In the genomic region with DNA sequence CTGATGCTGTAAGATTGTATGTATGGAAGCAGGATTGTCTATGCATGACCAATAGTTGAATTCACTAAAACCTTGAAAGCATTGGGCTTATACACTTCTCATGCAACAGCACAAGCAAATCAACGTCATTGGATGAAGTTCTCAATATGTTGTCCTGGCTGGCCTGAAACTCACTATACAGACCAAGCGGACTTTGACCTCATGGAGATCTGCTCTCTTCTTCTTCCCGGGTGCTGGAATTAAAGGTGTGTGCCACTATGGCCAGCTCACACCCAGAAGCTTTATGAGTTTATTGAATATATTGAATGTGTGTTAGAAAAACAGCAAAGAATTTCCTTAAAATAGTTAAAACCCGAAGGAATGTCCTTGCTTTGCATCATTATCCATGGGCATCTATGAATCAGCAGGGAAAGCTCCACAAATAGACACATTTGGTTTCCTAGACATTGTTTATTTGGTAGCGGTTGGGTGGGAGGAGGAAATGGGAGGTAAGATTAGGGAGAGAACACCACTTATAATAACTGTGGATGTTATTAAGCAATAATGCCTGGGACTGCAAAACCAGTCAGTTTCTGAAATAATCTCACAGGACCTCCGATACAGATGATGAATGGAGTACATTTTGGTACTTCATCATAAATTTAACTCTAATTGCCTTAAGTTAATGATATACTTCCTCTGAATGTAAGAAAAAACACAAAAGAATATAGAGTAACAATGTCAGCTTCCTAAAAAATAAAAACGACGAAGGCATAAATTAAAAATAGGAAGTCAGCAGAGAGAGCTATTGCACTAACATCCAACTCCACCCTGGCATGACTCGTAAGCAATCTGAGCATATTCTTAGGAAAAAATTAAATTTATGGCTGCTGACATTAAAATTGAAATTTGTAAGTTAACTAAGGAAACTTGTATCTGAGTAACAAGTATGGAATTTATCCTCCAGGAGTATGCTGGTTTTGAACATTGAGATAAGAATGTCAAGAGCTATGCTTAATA, we compare ENCODE assay signal across 30 mouse cellular contexts.
DNase-seq lines count a peak whose midpoint lies in the region; ATAC-seq and TF ChIP-seq lines count a peak whose summit lies in the region.
"Had no signal": no experiment of that assay in that cellular context is flagged by ENCODE, and none has a peak within 500 bp of the region (broad histone marks: within the 10 kb centered on the region; RNA-seq: fewer than 3 reads in every experiment).

No protein-coding gene starts in this region.

- H3K4me1 ChIP-seq in liver, postnatal 0 days (ENCODE audit: insufficient read depth): no peaks in the 10 kb centered on the region
- no peaks in the 10 kb centered on the region for H3K4me1 ChIP-seq in liver, embryonic 11.5 days (replicated peaks; ENCODE audit: control insufficient read depth, insufficient read depth, low read length)
- no peaks in the 10 kb centered on the region for H3K4me1 ChIP-seq in intestine, embryonic 16.5 days (ENCODE audit: control insufficient read depth, insufficient read depth, low read length)
- no peaks in the 10 kb centered on the region for H3K4me1 ChIP-seq in cerebellum, adult 2 months (ENCODE audit: control insufficient read depth, insufficient read depth, low read length)
- H3K4me1 ChIP-seq: heart, embryonic 15.5 days; hindbrain, embryonic 13.5 days; kidney, embryonic 15.5 days; limb, embryonic 12.5 days; liver, embryonic 13.5 days; midbrain, embryonic 12.5 days; neural tube, embryonic 13.5 days had no signal

- no peak overlapping the region for H3K4me2 ChIP-seq in liver, postnatal 0 days (ENCODE audit: low read depth, low read length)
- no peak overlapping the region for H3K4me2 ChIP-seq in liver, embryonic 11.5 days
- H3K4me2 ChIP-seq in intestine, embryonic 16.5 days (ENCODE audit: low read depth, low read length): no peak overlapping the region
- H3K4me2 ChIP-seq: heart, embryonic 15.5 days; hindbrain, embryonic 13.5 days; kidney, embryonic 15.5 days; limb, embryonic 12.5 days; liver, embryonic 13.5 days; midbrain, embryonic 12.5 days; neural tube, embryonic 13.5 days had no signal

- no peaks in the 10 kb centered on the region; the same call in 1 of the 2 replicates for H3K9me3 ChIP-seq in liver, postnatal 0 days (ENCODE audit: low read length)
- no peaks in the 10 kb centered on the region for H3K9me3 ChIP-seq in liver, embryonic 11.5 days (ENCODE audit: control insufficient read depth, low read length)
- no peaks in the 10 kb centered on the region for H3K9me3 ChIP-seq in intestine, embryonic 16.5 days (ENCODE audit: control insufficient read depth, low read length)
- H3K9me3 ChIP-seq: heart, embryonic 15.5 days; hindbrain, embryonic 13.5 days; kidney, embryonic 15.5 days; limb, embryonic 12.5 days; liver, embryonic 13.5 days; megakaryocyte, embryonic 14.5 days; midbrain, embryonic 12.5 days; neural tube, embryonic 13.5 days had no signal

- no peak overlapping the region for H3K27ac ChIP-seq in liver, postnatal 0 days (ENCODE audit: low read depth)
- no peak overlapping the region for H3K27ac ChIP-seq in liver, embryonic 11.5 days (ENCODE audit: low read depth, low read length)
- H3K27ac ChIP-seq in intestine, embryonic 16.5 days (ENCODE audit: low read length): peak overlapping the region; percentile 1; the same call in 1 of the 2 replicates
- H3K27ac ChIP-seq in cerebellum, adult 2 months (ENCODE audit: insufficient read depth, low read length): no peak overlapping the region
- H3K27ac ChIP-seq: heart, embryonic 15.5 days; hindbrain, embryonic 13.5 days; kidney, embryonic 15.5 days; limb, embryonic 12.5 days; liver, embryonic 13.5 days; midbrain, embryonic 12.5 days; neural tube, embryonic 13.5 days had no signal

- no peak for TF ChIP-seq POLR2A in cerebellum, adult 2 months (IDR thresholded peaks at IDR 0.05; ENCODE audit: borderline replicate concordance, insufficient read depth, low read length)

- H3K36me3 ChIP-seq in liver, postnatal 0 days (replicated peaks; ENCODE audit: insufficient read depth, low read length): no peaks in the 10 kb centered on the region
- no peaks in the 10 kb centered on the region for H3K36me3 ChIP-seq in liver, embryonic 11.5 days (ENCODE audit: control insufficient read depth, insufficient read depth, low read length)
- H3K36me3 ChIP-seq in intestine, embryonic 16.5 days (ENCODE audit: control insufficient read depth, insufficient read depth, low read length): no peaks in the 10 kb centered on the region
- H3K36me3 ChIP-seq: heart, embryonic 15.5 days; hindbrain, embryonic 13.5 days; kidney, embryonic 15.5 days; limb, embryonic 12.5 days; liver, embryonic 13.5 days; midbrain, embryonic 12.5 days; neural tube, embryonic 13.5 days had no signal

- no peak for TF ChIP-seq CTCF in liver, postnatal 0 days (IDR thresholded peaks at IDR 0.05; ENCODE audit: low read depth)
- no peak for TF ChIP-seq CTCF in cerebellum, adult 2 months (IDR thresholded peaks at IDR 0.05; ENCODE audit: borderline replicate concordance, insufficient read depth, low read depth, low read length)

- peak; percentile 45 for ATAC-seq in liver, postnatal 0 days
- ATAC-seq in liver, embryonic 11.5 days (replicated peaks; ENCODE audit: low FRiP score): no peak
- ATAC-seq in intestine, embryonic 16.5 days: peak; percentile 91
- peak; percentile 69 for ATAC-seq in megakaryocyte progenitor cell, adult 5-6 weeks (replicated peaks; ENCODE audit: poor library complexity)
- ATAC-seq: CD4-positive, CD25-positive, alpha-beta regulatory T cell, adult 4 months; forebrain, embryonic 16.5 days had no signal

- no peaks in the 10 kb centered on the region for H3K27me3 ChIP-seq in liver, postnatal 0 days (ENCODE audit: insufficient read depth, low read length)
- H3K27me3 ChIP-seq in liver, embryonic 11.5 days (replicated peaks; ENCODE audit: control insufficient read depth, insufficient read depth, low read length): no peaks in the 10 kb centered on the region
- no peaks in the 10 kb centered on the region for H3K27me3 ChIP-seq in intestine, embryonic 16.5 days (replicated peaks; ENCODE audit: control insufficient read depth, insufficient read depth, low read length)
- H3K27me3 ChIP-seq in cerebellum, adult 2 months (ENCODE audit: control insufficient read depth, insufficient read depth, low read length): no peaks in the 10 kb centered on the region
- H3K27me3 ChIP-seq: heart, embryonic 15.5 days; hindbrain, embryonic 13.5 days; kidney, embryonic 15.5 days; limb, embryonic 12.5 days; liver, embryonic 13.5 days; megakaryocyte, embryonic 14.5 days; midbrain, embryonic 12.5 days; neural tube, embryonic 13.5 days had no signal

- no peak overlapping the region for H3K4me3 ChIP-seq in liver, postnatal 0 days (ENCODE audit: low read depth, low read length)
- H3K4me3 ChIP-seq in liver, embryonic 11.5 days (ENCODE audit: low read depth, low read length): no peak overlapping the region
- no peak overlapping the region for H3K4me3 ChIP-seq in intestine, embryonic 16.5 days (ENCODE audit: low read length)
- no peak overlapping the region for H3K4me3 ChIP-seq in cerebellum, adult 2 months (replicated peaks; ENCODE audit: insufficient read depth, low read depth, low read length)
- H3K4me3 ChIP-seq: erythroblast, embryonic 14.5 days; heart, embryonic 15.5 days; hindbrain, embryonic 13.5 days; kidney, embryonic 15.5 days; limb, embryonic 12.5 days; liver, embryonic 13.5 days; megakaryocyte, embryonic 14.5 days; midbrain, embryonic 12.5 days; neural tube, embryonic 13.5 days had no signal

- 53% methylated on average over 9 of the region's 9 CpGs for WGBS in liver, postnatal 0 days (ENCODE audit: insufficient replicate concordance)
- WGBS in liver, embryonic 11.5 days: 75% methylated on average over 9 of the region's 9 CpGs
- 70% methylated on average over 9 of the region's 9 CpGs for WGBS in intestine, embryonic 16.5 days
- 94% methylated on average over 9 of the region's 9 CpGs for WGBS in cerebellum, adult 2 months

- H3K9ac ChIP-seq in liver, postnatal 0 days (replicated peaks): no peak overlapping the region
- H3K9ac ChIP-seq in liver, embryonic 11.5 days (ENCODE audit: low read depth, low read length): no peak overlapping the region
- no peak overlapping the region for H3K9ac ChIP-seq in intestine, embryonic 16.5 days (ENCODE audit: low read depth, low read length)
- H3K9ac ChIP-seq: heart, embryonic 15.5 days; hindbrain, embryonic 13.5 days; kidney, embryonic 15.5 days; limb, embryonic 12.5 days; liver, embryonic 13.5 days; midbrain, embryonic 12.5 days; neural tube, embryonic 13.5 days had no signal

- DNase-seq in liver, postnatal 0 days: no peak
- no peak for DNase-seq in liver, embryonic 11.5 days (ENCODE audit: low spot score)
- no peak for DNase-seq in lung, postnatal 25 days (ENCODE audit: low spot score)
- no peak for DNase-seq in heart, adult 18-20 months
- no peak for DNase-seq in cerebellum, adult 2 months
- DNase-seq: adrenal gland, postnatal 10 days; cerebellum, adult 11 months; cerebellum, adult 9-11 months; heart, postnatal 36 days; kidney, adult 18-20 months; kidney, postnatal 4 days; layer of hippocampus, adult 9-11 months; liver, embryonic 13.5 days; lung, adult 2 months; lung, postnatal 10 days; right cerebral cortex, postnatal 4 days; thymus, adult 2 months; thymus, postnatal 36 days had no signal

- peak; percentile 58; the same call in 1 of the 2 replicates for TF ChIP-seq EP300 in liver, postnatal 0 days (IDR thresholded peaks at IDR 0.05; ENCODE audit: low read depth)
